Mouse (Mus musculus) E14TG2a.4 (cell line): ENCODE data around the gene Uhrf1bp1.
"Not testable (repeated sequence)": the region's sequence is repeated elsewhere in the genome, so short reads cannot be mapped to it uniquely, and the experiment has no call there.

Source experiments
- H3K27me3 ChIP-seq: 2 replicates; pipeline ENCODE4 v1.6.1; 2014; ENCODE audit warnings: low read length, control low read depth; ENCODE audit not compliant: insufficient read depth
- H3K36me3 ChIP-seq: 2 replicates; pipeline ENCODE4 v1.6.1; 2014; ENCODE audit warnings: low read length, control low read depth; ENCODE audit not compliant: insufficient read depth
- H3K4me1 ChIP-seq: replicated peaks from 2 replicates; pipeline ENCODE4 v1.6.1; 2014; ENCODE audit warnings: low read depth, low read length, control low read depth
- H3K4me3 ChIP-seq: replicated peaks from 2 replicates; pipeline ENCODE4 v1.5.1; 2014; ENCODE audit warnings: mild to moderate bottlenecking, low read length
- H3K9me3 ChIP-seq: 2 replicates; pipeline ENCODE4 v1.6.1; 2014; ENCODE audit warnings: low read length, control low read depth
- CTCF ChIP-seq: conservative IDR thresholded peaks from 2 replicates; pipeline ENCODE4 v1.5.1; 2014; ENCODE audit warnings: low read length
- NANOG ChIP-seq: IDR thresholded peaks from 2 replicates; pipeline ENCODE4 v1.6.1; 2014; ENCODE audit warnings: borderline replicate concordance, low read length, mixed read lengths
- POU5F1 ChIP-seq: IDR thresholded peaks from 2 replicates; pipeline ENCODE4 v1.6.1; 2014; ENCODE audit warnings: low read length, borderline replicate concordance

The Uhrf1bp1 gene

GRCm38 (mm10) chr17:27827511-27827910, 28.7 kb upstream of the Uhrf1bp1 start:
- Histone ChIP-seq H3K9me3 (no peaks in the 10 kb centered on the region), H3K4me1 (peaks cover 56% of the 10 kb centered on the region), H3K4me3 (peak overlapping the region; percentile 55), H3K27me3 (no peaks in the 10 kb centered on the region), H3K36me3 (no peaks in the 10 kb centered on the region)
- TF ChIP-seq NANOG, result no peak

DNA sequence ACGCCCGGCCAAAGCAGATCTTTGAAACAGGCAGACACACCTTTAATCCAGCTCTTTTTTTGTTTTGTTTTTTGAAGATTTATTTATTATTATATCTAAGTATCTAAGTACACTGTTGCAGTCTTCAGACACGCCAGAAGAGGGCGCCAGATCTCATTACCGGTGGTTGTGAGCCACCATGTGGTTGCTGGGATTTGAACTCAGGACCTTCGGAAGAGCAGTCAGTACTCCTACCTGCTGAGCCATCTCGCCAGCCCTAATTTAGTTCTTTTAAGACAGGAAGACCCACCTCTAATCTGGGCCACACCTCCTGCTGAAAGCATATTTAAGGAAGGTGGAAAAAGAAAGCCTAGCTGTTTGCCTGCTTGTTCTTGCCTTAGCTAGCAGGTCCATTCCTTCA, 25.8 kb upstream of the Uhrf1bp1 start:
- no peaks in the 10 kb centered on the region for H3K36me3 ChIP-seq
- H3K27me3 ChIP-seq, result no peaks in the 10 kb centered on the region
- H3K4me3 ChIP-seq, result no peak overlapping the region
- H3K9me3 ChIP-seq, result no peaks in the 10 kb centered on the region
- TF ChIP-seq NANOG (no peak), CTCF (peak; percentile 48; the same call in 1 of the 2 replicates)
- H3K4me1 ChIP-seq, result peaks cover 50% of the 10 kb centered on the region

DNA sequence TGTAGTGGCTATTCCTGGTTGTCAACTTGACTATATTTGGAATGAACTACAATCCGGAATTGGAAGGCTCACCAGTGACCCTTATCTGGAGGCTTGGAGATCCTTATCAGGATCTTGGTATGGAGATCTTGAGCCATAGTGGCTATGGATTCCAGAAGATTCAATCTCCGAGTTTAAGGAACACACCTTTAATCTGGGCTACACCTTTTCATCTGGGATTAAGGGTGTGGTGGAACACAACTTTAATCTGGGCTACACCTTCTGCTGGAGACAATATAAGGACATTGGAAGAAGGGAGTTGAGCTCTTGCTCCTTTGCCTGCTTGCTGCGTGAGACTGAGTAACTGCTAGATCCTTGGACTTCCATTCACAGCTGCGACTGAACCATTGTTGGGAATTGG, 18.4 kb upstream of the Uhrf1bp1 start, which contains the start of gene Snrpc:
Gene Snrpc, plus strand, starts transcription at position 301 of the 400 bp plus-strand sequence.
- H3K27me3 ChIP-seq, H3K4me3 ChIP-seq, H3K9me3 ChIP-seq: not testable (repeated sequence)
- peaks cover 30% of the 10 kb centered on the region for H3K4me1 ChIP-seq
- H3K36me3 ChIP-seq, result peaks cover 21% of the 10 kb centered on the region

DNA sequence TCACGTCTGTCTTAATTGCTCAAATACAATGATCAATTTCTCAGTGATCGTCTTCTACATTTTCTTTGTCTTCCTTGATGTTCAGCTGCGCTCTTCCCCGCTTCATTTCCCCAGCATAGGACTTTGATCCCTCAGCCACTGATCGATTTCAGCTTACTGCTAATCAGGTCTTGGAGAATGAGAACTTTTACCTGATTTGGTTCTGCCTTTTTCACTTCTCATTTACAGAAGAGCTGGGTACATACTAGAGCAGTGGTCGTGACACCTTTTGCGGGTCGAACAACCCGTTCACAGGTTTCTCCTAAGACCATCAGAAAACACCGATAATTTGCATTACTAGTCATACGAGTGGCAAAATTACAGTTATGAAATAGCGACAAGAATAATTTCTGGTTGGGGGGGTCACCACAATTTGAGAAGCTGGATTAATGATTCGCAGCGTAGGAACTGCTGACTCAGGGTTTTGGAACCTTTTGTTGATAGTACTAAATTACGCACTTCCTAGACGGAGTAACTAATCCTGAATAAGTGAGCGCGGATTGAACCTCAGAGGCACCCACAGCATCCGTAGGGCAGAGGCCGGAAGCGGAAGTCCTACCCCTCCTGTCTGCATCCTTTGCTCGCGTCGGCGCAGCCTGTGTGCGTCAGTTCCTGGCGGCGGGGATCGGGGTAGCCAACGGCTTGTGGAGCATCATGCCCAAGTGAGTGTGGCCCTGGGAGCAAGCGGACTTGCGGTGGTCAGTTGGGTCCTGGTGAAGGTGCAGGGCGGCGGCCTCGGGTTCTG, 16.6 kb upstream of the Uhrf1bp1 start:
- peaks cover 39% of the 10 kb centered on the region for H3K36me3 ChIP-seq
- no peaks in the 10 kb centered on the region for H3K9me3 ChIP-seq
- H3K4me3 ChIP-seq, result peak overlapping the region; percentile 99
- H3K27me3 ChIP-seq, result no peaks in the 10 kb centered on the region
- H3K4me1 ChIP-seq, result peaks cover 21% of the 10 kb centered on the region
- TF ChIP-seq NANOG (no peak), CTCF (no peak), POU5F1 (no peak)

DNA sequence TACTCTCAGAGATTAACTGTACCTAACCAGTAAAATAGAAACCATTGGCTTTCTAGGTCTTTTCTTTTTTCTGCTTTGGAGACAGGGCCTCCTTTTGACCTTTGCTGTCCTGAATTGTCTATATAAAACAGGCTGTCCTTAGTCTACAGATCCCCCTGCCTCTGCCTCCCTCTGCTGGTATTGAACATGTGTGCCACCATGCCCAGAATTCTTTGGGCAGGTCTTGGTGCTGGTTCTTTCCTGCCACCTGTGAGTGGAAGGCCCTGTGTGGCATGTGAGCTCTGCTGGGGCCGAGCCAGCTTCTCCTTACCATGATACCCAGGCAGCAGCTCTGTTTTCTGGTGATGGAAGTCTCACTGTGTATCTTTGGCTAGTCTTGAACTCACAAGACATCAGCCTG, 7.9 kb upstream of the Uhrf1bp1 start:
- no peak overlapping the region for H3K4me3 ChIP-seq
- TF ChIP-seq CTCF (no peak), POU5F1 (no peak), NANOG (no peak)
- H3K36me3 ChIP-seq, result peaks cover 98% of the 10 kb centered on the region
- no peaks in the 10 kb centered on the region for H3K27me3 ChIP-seq
- no peaks in the 10 kb centered on the region for H3K4me1 ChIP-seq
- no peaks in the 10 kb centered on the region for H3K9me3 ChIP-seq

GRCm38 (mm10) chr17:27851076-27851475, 5.2 kb upstream of the Uhrf1bp1 start:
- Histone ChIP-seq H3K36me3 (peaks cover 85% of the 10 kb centered on the region), H3K4me1 (peaks cover 13% of the 10 kb centered on the region), H3K9me3 (no peaks in the 10 kb centered on the region), H3K27me3 (no peaks in the 10 kb centered on the region), H3K4me3 (no peak overlapping the region)
- no peak for TF ChIP-seq CTCF
- TF ChIP-seq POU5F1, result no peak
- no peak for TF ChIP-seq NANOG

- H3K9me3 ChIP-seq, result no peaks in the 10 kb centered on the region
- H3K4me3 ChIP-seq, result peak overlapping the region; percentile 99
- peaks cover 19% of the 10 kb centered on the region for H3K27me3 ChIP-seq
- peaks cover 26% of the 10 kb centered on the region for H3K36me3 ChIP-seq
- no peak for TF ChIP-seq CTCF
- TF ChIP-seq NANOG, result no peak
- no peak for TF ChIP-seq POU5F1
- H3K4me1 ChIP-seq, result peaks cover 50% of the 10 kb centered on the region
Measured at GRCm38 (mm10) chr17:27856798-27857648, 782 bp downstream of the Uhrf1bp1 start.

DNA sequence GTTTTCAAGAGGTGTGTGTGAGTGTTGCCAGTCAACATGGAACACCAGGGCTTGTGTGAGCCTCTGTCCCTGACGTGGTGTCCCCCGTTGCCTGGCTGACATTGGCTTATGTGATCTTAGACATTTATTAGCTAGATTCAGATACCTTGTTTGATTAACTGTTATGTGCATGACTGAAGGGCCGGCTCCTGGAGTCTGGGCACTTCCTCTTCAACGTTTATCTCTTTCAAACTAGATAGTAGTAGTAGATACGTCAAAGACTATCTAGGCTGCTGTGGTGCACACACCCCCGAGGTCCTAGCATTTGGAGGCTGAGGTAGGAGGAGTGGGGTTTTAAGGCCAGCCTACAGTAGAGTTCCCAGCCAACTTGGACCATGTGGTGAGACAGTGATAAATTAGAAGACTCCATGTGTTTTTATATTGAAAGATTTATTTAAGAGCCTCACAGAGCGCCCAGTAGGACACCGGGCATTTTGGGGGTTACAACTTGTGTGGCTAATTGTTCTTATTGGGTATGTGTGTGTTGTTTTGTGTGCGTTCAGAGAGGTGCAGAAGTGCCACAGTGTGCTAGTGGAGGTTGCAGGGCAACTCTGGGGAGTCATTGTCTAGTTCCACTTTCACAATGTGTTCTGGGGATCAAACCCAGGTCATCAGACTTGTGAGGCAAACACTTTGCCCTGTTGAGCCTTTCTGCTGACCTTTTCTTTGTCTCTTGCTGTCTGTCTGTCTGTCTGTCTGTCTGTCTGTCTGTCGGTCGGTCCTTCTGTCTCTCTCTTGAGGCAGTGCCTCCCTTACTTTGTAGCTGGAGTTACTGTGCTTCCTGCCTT, 1.6 kb downstream of the Uhrf1bp1 start:
- TF ChIP-seq POU5F1 (no peak), NANOG (no peak), CTCF (no peak)
- no peaks in the 10 kb centered on the region for H3K9me3 ChIP-seq
- H3K4me3 ChIP-seq, result peak overlapping the region; percentile 99
- H3K4me1 ChIP-seq, result peaks cover 50% of the 10 kb centered on the region
- peaks cover 19% of the 10 kb centered on the region for H3K27me3 ChIP-seq
- peaks cover 18% of the 10 kb centered on the region for H3K36me3 ChIP-seq
